26 mouse cellular contexts compared by ENCODE assay signal in genomic region chr8:10562046-10562445, GRCm38 (mm10).
DNase-seq lines count a peak whose midpoint lies in the region; ATAC-seq and TF ChIP-seq lines count a peak whose summit lies in the region.
"Had no signal": no experiment of that assay in that cellular context is flagged by ENCODE, and none has a peak within 500 bp of the region (broad histone marks: within the 10 kb centered on the region; RNA-seq: fewer than 3 reads in every experiment).

No protein-coding gene starts in this region.

- H3K9ac ChIP-seq in hindbrain, embryonic 13.5 days, result no peak overlapping the region; the same call in 1 of the 2 replicates
- H3K9ac ChIP-seq: embryonic facial prominence, embryonic 12.5 days; heart, embryonic 13.5 days; liver, postnatal 0 days; neural tube, embryonic 12.5 days had no signal

- H3K27me3 ChIP-seq in hindbrain, embryonic 13.5 days, result no peaks in the 10 kb centered on the region; the same call in 1 of the 2 replicates
- no peaks in the 10 kb centered on the region for H3K27me3 ChIP-seq in hindbrain, embryonic 10.5 days (ENCODE audit: insufficient read depth, poor library complexity, severe bottlenecking)
- H3K27me3 ChIP-seq: CH12.LX; embryonic facial prominence, embryonic 12.5 days; heart, embryonic 13.5 days; neural tube, embryonic 12.5 days had no signal

- 59% methylated on average over 13 of the region's 13 CpGs for WGBS in hindbrain, embryonic 13.5 days
- WGBS in hindbrain, embryonic 10.5 days, result 69% methylated on average over 13 of the region's 13 CpGs

- H3K4me2 ChIP-seq in hindbrain, embryonic 13.5 days, result no peak overlapping the region
- H3K4me2 ChIP-seq: embryonic facial prominence, embryonic 12.5 days; heart, embryonic 13.5 days; liver, embryonic 11.5 days; neural tube, embryonic 12.5 days had no signal

- no peak for TF ChIP-seq POLR2A in brain, embryonic 14.5 days (IDR thresholded peaks at IDR 0.05; ENCODE audit: borderline replicate concordance, extremely low read depth, insufficient read depth, insufficient read length, poor library complexity, severe bottlenecking)

- 0 out of 2 replicates have a peak, but pooled peaks have one; percentile 49 for ATAC-seq in hindbrain, embryonic 13.5 days (ENCODE audit: low FRiP score)
- ATAC-seq in granulocyte monocyte progenitor cell, adult 5-6 weeks (replicated peaks; ENCODE audit: poor library complexity, severe bottlenecking), result peak; percentile 47
- ATAC-seq in megakaryocyte progenitor cell, adult 5-6 weeks (replicated peaks; ENCODE audit: poor library complexity), result peak; percentile 35
- ATAC-seq: inflammation-experienced regulatory T-cells, adult 6 months; liver, postnatal 0 days; lung, postnatal 0 days had no signal

- no peaks in the 10 kb centered on the region for H3K36me3 ChIP-seq in hindbrain, embryonic 13.5 days
- H3K36me3 ChIP-seq in hindbrain, embryonic 10.5 days, result peaks cover 5% of the 10 kb centered on the region; the same call in 1 of the 2 replicates
- H3K36me3 ChIP-seq: embryonic facial prominence, embryonic 12.5 days; G1E; heart, embryonic 13.5 days; neural tube, embryonic 12.5 days had no signal

- TF ChIP-seq CTCF in brain, embryonic 14.5 days (IDR thresholded peaks at IDR 0.05; ENCODE audit: borderline replicate concordance, extremely low read depth, insufficient read depth, insufficient read length), result no peak

- H3K9me3 ChIP-seq in hindbrain, embryonic 13.5 days, result no peaks in the 10 kb centered on the region
- H3K9me3 ChIP-seq in hindbrain, embryonic 10.5 days, result no peaks in the 10 kb centered on the region
- H3K9me3 ChIP-seq: embryonic facial prominence, embryonic 12.5 days; G1E; heart, embryonic 13.5 days; neural tube, embryonic 12.5 days had no signal

- H3K4me3 ChIP-seq in hindbrain, embryonic 13.5 days, result no peak overlapping the region
- no peak overlapping the region for H3K4me3 ChIP-seq in hindbrain, embryonic 10.5 days
- H3K4me3 ChIP-seq: embryonic facial prominence, embryonic 12.5 days; heart, adult 2 months; heart, embryonic 13.5 days; neural tube, embryonic 12.5 days had no signal

- H3K27ac ChIP-seq in hindbrain, embryonic 13.5 days, result peak overlapping the region; percentile 35
- H3K27ac ChIP-seq in hindbrain, embryonic 10.5 days, result no peak overlapping the region
- H3K27ac ChIP-seq: embryonic facial prominence, embryonic 12.5 days; heart, adult 2 months; heart, embryonic 13.5 days; neural tube, embryonic 12.5 days had no signal

- DNase-seq in hindbrain, embryonic 10.5 days (ENCODE audit: low spot score), result no peak
- DNase-seq in brain, embryonic 14.5 days (ENCODE audit: low read depth), result peak; percentile 27
- no peak for DNase-seq in adrenal gland, adult (ENCODE audit: inconsistent age in 2 of 2, low spot score in 1 of 2)
- no peak for DNase-seq in layer of hippocampus, adult 8-10 months (ENCODE audit: low spot score in 2 of 2)
- DNase-seq: adrenal gland, adult 8-10 months; B cell, adult 2 months; cerebellum, adult 18-20 months; cerebellum, postnatal 14 days; gastrocnemius, postnatal 14 days; heart, adult 2 months; kidney, adult 2 months; kidney, postnatal 14 days; liver, postnatal 0 days; thymus, adult 18-20 months; thymus, postnatal 36 days had no signal

- peaks cover 28% of the 10 kb centered on the region for H3K4me1 ChIP-seq in hindbrain, embryonic 13.5 days (replicated peaks)
- peaks cover 23% of the 10 kb centered on the region for H3K4me1 ChIP-seq in hindbrain, embryonic 10.5 days (replicated peaks)
- H3K4me1 ChIP-seq: embryonic facial prominence, embryonic 12.5 days had no signal
